Mouse (Mus musculus) liver, embryonic 14.5 days (tissue): ENCODE results near the gene Tmed8. TPM values are rescaled to one million over a fixed set of nuclear protein-coding genes. Genes with fewer than 3 reads are reported as not detected.

Experiments used
- ATAC-seq: fragments of 200-750 bp; cut with Nextera tagmentation; 2 replicates; pipeline ENCODE4 v1.8.0; 2017; ENCODE audit warnings: moderate number of reproducible peaks, mild to moderate bottlenecking, moderate library complexity; ENCODE audit not compliant: insufficient read depth
- DNase-seq, 3 experiments: peaks; one replicate each; pipeline ENCODE4 v3.0.0-alpha.2; 2012 to 2013; ENCODE audit warnings: low read depth in 3 of 3, low spot score in 3 of 3
- H3K27ac ChIP-seq: fragments of 300-500 bp; sonication (generic); 2 replicates; pipeline ENCODE4 v1.5.1; 2014; ENCODE audit warnings: moderate library complexity, mild to moderate bottlenecking, control low read depth, inconsistent platforms
- H3K27me3 ChIP-seq: fragments of 300-500 bp; sonication (generic); 2 replicates; pipeline ENCODE4 v1.6.1; 2014; ENCODE audit warnings: mild to moderate bottlenecking, low read length, moderate library complexity; ENCODE audit not compliant: control insufficient read depth, insufficient read depth
- H3K36me3 ChIP-seq: fragments of 300-500 bp; sonication (generic); replicated peaks from 2 replicates; pipeline ENCODE4 v1.6.1; 2014; ENCODE audit warnings: low read depth; ENCODE audit not compliant: control insufficient read depth, insufficient read depth
- H3K4me1 ChIP-seq, 2 experiments: fragments of 200-500 bp in 1 of 2; fragments of 300-500 bp in 1 of 2; sonication (generic) in 1 of 2; replicated peaks; 2 replicates each; pipeline ENCODE4 v1.6.1; 2012 to 2014; ENCODE audit warnings: antibody characterized with exemption in 1 of 2, inconsistent platforms in 1 of 2, low read length in 1 of 2; ENCODE audit not compliant: control insufficient read depth in 2 of 2, insufficient read depth in 2 of 2
- H3K4me2 ChIP-seq: fragments of 300-500 bp; sonication (generic); 2 replicates; pipeline ENCODE4 v1.6.1; 2014; ENCODE audit warnings: low read depth, mild to moderate bottlenecking, control low read depth, moderate library complexity
- H3K4me3 ChIP-seq, 2 experiments: fragments of 200-500 bp in 1 of 2; fragments of 300-500 bp in 1 of 2; sonication (generic) in 1 of 2; 2 replicates each; pipeline ENCODE4 v1.5.1; 2012 to 2014; ENCODE audit warnings: low read depth in 2 of 2, low read length in 2 of 2, mild to moderate bottlenecking in 2 of 2, control low read depth in 1 of 2, inconsistent platforms in 1 of 2, moderate library complexity in 1 of 2; ENCODE audit not compliant: insufficient read depth in 1 of 2
- H3K9ac ChIP-seq: fragments of 300-500 bp; sonication (generic); replicated peaks from 2 replicates; pipeline ENCODE4 v1.6.1; 2014; ENCODE audit warnings: mild to moderate bottlenecking, control low read depth, moderate library complexity
- H3K9me3 ChIP-seq: fragments of 300-500 bp; sonication (generic); 2 replicates; pipeline ENCODE4 v1.6.1; 2016; ENCODE audit warnings: low read length, mixed read lengths; ENCODE audit not compliant: control insufficient read depth
- CTCF ChIP-seq: IDR thresholded peaks from 2 replicates; pipeline ENCODE4 v1.5.1; 2016; ENCODE audit warnings: antibody characterized with exemption, low read depth, control low read depth
- EP300 ChIP-seq: IDR thresholded peaks from 2 replicates; pipeline ENCODE4 v1.6.1; 2016; ENCODE audit warnings: antibody characterized with exemption, low read depth
- WGBS: fragments of 180-500 bp; shearing (Covaris S2); extraction: QIAGEN DNeasy Blood & Tissue Kit; methylation state at CpG from one replicate; pipeline ENCODE4 v1.1.7; 2014; ENCODE audit not compliant: insufficient replicate concordance; 5-methylcytosine and 5-hydroxymethylcytosine counted together
- polyA plus RNA-seq, 2 experiments: library from polyadenylated mRNA; depleted of rRNA in 1 of 2; stranded (reverse) in 1 of 2; unstranded in 1 of 2; fragments of >200 nt; fragmentation: Nextera tagmentation in 1 of 2; extraction: Ambion mirVana in 1 of 2; gene quantifications; 2 replicates each; pipeline versions ENCODE4 v1.2.1 to v1.2.3; 2012 to 2014

Tmed8 gene
- polyA plus RNA-seq, 2 experiments, result 0.50 to 0.80 TPM

DNA sequence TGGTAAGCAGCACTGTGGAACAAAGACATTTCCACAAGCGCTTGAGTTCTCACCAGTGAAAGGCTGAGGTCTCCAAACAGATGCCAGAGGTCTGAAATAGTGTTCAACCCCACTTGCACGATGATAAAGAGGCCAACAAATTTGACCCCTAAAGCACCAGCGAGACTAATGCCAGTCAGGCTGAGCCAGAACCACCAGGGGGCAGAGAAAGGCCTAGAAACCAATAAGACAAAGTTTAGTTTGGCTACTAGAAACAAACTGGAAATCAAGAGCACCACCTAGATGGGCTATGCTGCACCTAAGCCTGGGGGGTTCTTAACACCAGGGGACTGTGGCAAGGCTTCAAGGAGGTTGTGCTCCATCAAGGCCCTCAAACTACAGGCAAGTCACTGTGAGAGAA lies 68.6 kb downstream of the Tmed8 start:
- DNase-seq (no peak), ATAC-seq (no peak)
- H3K9me3 ChIP-seq, result no peaks in the 10 kb centered on the region
- TF ChIP-seq CTCF (peak; percentile 66), EP300 (no peak)
- no peak overlapping the region for H3K4me2 ChIP-seq
- H3K4me1 ChIP-seq, result peaks cover 0 to 5% of the 10 kb centered on the region in 2 experiments; a peak in 1 of 4 replicates
- H3K4me3 ChIP-seq, result no peak overlapping the region
- H3K27ac ChIP-seq, result no peak overlapping the region
- no peak overlapping the region for H3K9ac ChIP-seq
- WGBS, result 56% methylated on average over 3 of the region's 3 CpGs
- no peaks in the 10 kb centered on the region for H3K27me3 ChIP-seq
- no peaks in the 10 kb centered on the region for H3K36me3 ChIP-seq

DNA sequence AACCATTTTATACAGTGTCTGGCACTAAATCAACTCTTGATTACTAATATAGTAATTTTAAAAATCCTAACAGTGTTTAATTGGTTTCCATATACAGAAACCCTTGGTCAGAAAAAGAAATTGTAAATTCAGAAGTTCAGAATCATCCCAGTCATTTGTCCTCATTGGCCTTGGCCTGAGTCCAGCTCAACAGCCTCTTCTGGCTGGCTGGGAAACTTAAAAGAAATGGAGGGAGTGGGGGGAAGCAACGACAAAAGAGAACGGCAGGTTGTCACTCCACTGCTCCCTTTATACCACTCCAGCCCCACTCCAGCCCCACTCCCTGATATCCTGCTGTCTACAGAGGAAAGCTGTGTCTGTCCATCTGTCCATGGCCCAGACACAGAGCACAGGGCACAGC lies 69.1 kb downstream of the Tmed8 start:
- ATAC-seq (no peak), DNase-seq (no peak)
- Histone ChIP-seq H3K4me1 (peaks cover 0 to 5% of the 10 kb centered on the region in 2 experiments; a peak in 1 of 4 replicates), H3K4me2 (no peak overlapping the region), H3K9ac (no peak overlapping the region), H3K4me3 (no peak overlapping the region), H3K27ac (no peak overlapping the region), H3K9me3 (no peaks in the 10 kb centered on the region), H3K36me3 (no peaks in the 10 kb centered on the region), H3K27me3 (no peaks in the 10 kb centered on the region)
- no peak for TF ChIP-seq EP300
- TF ChIP-seq CTCF, result no peak
- WGBS, result 76% methylated on average over 2 of the region's 2 CpGs

DNA sequence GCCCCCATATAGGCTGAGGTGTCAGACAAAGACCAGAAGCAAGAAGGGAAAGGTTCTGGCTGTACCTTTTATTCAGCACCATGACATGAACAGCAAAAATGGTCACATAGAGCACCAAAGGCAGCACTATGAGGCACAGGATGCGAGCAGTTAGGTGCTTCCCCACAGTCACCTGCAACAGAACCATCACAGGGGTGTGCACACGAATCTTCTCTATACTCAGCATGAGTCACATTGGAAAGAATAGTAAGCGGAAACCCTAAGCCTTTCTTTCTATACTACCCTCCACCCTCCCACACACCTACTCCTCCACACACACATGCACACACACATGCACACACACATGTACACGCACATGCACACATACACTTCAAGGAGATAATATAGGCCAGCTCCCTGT lies 70.0 kb downstream of the Tmed8 start:
- H3K9ac ChIP-seq, result no peak overlapping the region
- peaks cover 0 to 5% of the 10 kb centered on the region in 2 experiments; a peak in 1 of 4 replicates for H3K4me1 ChIP-seq
- no peak overlapping the region for H3K27ac ChIP-seq
- H3K27me3 ChIP-seq, result no peaks in the 10 kb centered on the region
- WGBS, result 62% methylated on average over 4 of the region's 4 CpGs
- ATAC-seq, result no peak
- H3K36me3 ChIP-seq, result no peaks in the 10 kb centered on the region
- no peaks in the 10 kb centered on the region for H3K9me3 ChIP-seq
- H3K4me3 ChIP-seq, result no peak overlapping the region
- DNase-seq, result no peak
- TF ChIP-seq CTCF (no peak), EP300 (no peak)
- H3K4me2 ChIP-seq, result no peak overlapping the region

DNA sequence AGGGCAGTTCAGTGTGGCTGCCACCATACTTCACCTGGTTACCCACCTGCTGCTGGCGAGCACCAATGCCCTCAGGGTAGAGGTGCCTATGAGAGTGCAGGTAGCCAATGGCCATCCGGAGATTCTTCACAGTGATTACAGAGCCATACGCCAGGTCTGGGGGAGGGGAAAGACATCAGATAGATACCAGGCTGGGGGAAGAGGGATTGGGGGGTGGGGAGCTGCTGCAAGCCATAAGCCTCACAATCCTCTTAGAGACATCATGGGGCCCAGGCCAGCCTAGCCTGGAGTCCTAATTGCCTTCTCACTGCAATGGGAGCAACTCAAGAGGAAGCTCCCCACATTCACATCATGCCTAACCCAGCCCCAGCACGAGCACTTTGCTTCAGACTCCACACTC lies 73.0 kb downstream of the Tmed8 start:
- H3K27me3 ChIP-seq, result no peaks in the 10 kb centered on the region
- H3K27ac ChIP-seq, result no peak overlapping the region
- TF ChIP-seq EP300 (no peak), CTCF (no peak)
- H3K36me3 ChIP-seq, result no peaks in the 10 kb centered on the region
- ATAC-seq, result no peak
- H3K4me3 ChIP-seq, result no peak overlapping the region
- no peak overlapping the region for H3K4me2 ChIP-seq
- 59% methylated on average over 4 of the region's 4 CpGs for WGBS
- DNase-seq, result no peak
- no peak overlapping the region for H3K9ac ChIP-seq
- H3K9me3 ChIP-seq, result no peaks in the 10 kb centered on the region
- H3K4me1 ChIP-seq, result peaks cover 3 to 6% of the 10 kb centered on the region in 2 experiments

DNA sequence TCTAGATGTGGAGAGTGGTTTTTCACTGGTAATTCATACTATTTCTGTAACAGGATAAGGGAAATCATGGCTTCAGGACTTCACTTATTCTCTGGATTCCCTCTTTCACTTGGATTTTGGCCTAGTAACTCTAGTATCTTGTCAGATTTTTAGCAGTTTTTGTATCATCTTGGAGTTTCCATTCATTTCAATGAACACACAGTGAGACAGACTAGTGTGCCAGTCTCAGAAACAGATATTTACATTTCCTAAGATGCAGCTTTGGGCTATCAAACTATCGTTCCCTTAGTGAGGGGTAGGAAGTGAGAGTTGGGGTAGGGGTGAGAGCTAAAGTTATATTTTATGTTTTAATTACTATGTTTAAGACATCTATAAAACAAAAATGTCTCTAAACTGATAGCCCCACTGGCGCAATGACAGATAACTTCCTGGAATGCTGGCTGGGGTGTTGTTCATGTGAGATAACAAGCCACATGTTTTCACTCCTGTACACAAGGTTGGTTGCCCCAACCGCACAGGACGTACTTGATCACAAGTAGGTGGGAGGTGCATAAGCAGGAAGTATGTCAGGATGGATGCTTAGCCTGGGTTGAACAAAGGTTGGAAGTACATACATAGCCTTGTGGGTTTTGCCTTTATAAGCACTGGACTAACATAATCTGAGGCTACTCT lies 78.2 kb downstream of the Tmed8 start:
- Histone ChIP-seq H3K4me3 (no peak overlapping the region), H3K4me2 (no peak overlapping the region), H3K36me3 (no peaks in the 10 kb centered on the region), H3K9ac (no peak overlapping the region), H3K27ac (no peak overlapping the region; the same call in 1 of the 2 replicates), H3K4me1 (peaks cover 6 to 7% of the 10 kb centered on the region in 2 experiments), H3K9me3 (no peaks in the 10 kb centered on the region), H3K27me3 (no peaks in the 10 kb centered on the region)
- TF ChIP-seq CTCF, result no peak
- TF ChIP-seq EP300, result peak; percentile 57
- 32% methylated on average over 4 of the region's 4 CpGs for WGBS
- DNase-seq (peak; percentile 52 to 60 (median 59)), ATAC-seq (peak; percentile 93)

Other genes starting within 250 kb of the Tmed8 start
- not detected in 2 replicates for gene Zdhhc22, start 210.0 kb downstream of the Tmed8 start, polyA plus RNA-seq (2012; rRNA removed)
- not detected in 2 replicates for gene Zdhhc22, start 210.0 kb downstream of the Tmed8 start, polyA plus RNA-seq (2014; fragmentation: Nextera tagmentation; extraction: Ambion mirVana)
- gene Tmem63c, start 179.1 kb downstream of the Tmed8 start, polyA plus RNA-seq (2012; rRNA removed), result 0.02 TPM in 1 of 2 replicates, not detected in the other
- gene Tmem63c, start 179.1 kb downstream of the Tmed8 start, polyA plus RNA-seq (2014; fragmentation: Nextera tagmentation; extraction: Ambion mirVana), result not detected in 2 replicates
- gene Ngb, start 97.9 kb downstream of the Tmed8 start, polyA plus RNA-seq (2012; rRNA removed), result 0.04 TPM in 1 of 2 replicates, not detected in the other
- gene Ngb, start 97.9 kb downstream of the Tmed8 start, polyA plus RNA-seq (2014; fragmentation: Nextera tagmentation; extraction: Ambion mirVana), result 0.11 TPM in 1 of 2 replicates, not detected in the other
- 94.8 and 115 TPM in 2 replicates for gene Gstz1, start 53.3 kb downstream of the Tmed8 start, polyA plus RNA-seq (2012; rRNA removed)
- 91.0 and 101 TPM in 2 replicates for gene Gstz1, start 53.3 kb downstream of the Tmed8 start, polyA plus RNA-seq (2014; fragmentation: Nextera tagmentation; extraction: Ambion mirVana)
- 2.6 and 2.8 TPM in 2 replicates for gene Pomt2, start 52.5 kb downstream of the Tmed8 start, polyA plus RNA-seq (2012; rRNA removed)
- gene Pomt2, start 52.5 kb downstream of the Tmed8 start, polyA plus RNA-seq (2014; fragmentation: Nextera tagmentation; extraction: Ambion mirVana), result 3.9 and 4.9 TPM in 2 replicates
- gene Samd15, start 731 bp downstream of the Tmed8 start, polyA plus RNA-seq (2012; rRNA removed), result 0.03 and 0.21 TPM in 2 replicates
- 7.6 and 8.2 TPM in 2 replicates for gene Samd15, start 731 bp downstream of the Tmed8 start, polyA plus RNA-seq (2014; fragmentation: Nextera tagmentation; extraction: Ambion mirVana)
- gene Noxred1, start 38.3 kb upstream of the Tmed8 start, polyA plus RNA-seq (2012; rRNA removed), result 0.16 and 0.26 TPM in 2 replicates
- 0.28 TPM in 1 of 2 replicates, not detected in the other for gene Noxred1, start 38.3 kb upstream of the Tmed8 start, polyA plus RNA-seq (2014; fragmentation: Nextera tagmentation; extraction: Ambion mirVana)
- 6.1 and 7.8 TPM in 2 replicates for gene Vipas39, start 65.8 kb upstream of the Tmed8 start, polyA plus RNA-seq (2012; rRNA removed)
- 8.0 and 10.4 TPM in 2 replicates for gene Vipas39, start 65.8 kb upstream of the Tmed8 start, polyA plus RNA-seq (2014; fragmentation: Nextera tagmentation; extraction: Ambion mirVana)
- 66.5 and 119 TPM in 2 replicates for gene Ahsa1, start 66.0 kb upstream of the Tmed8 start, polyA plus RNA-seq (2012; rRNA removed)
- gene Ahsa1, start 66.0 kb upstream of the Tmed8 start, polyA plus RNA-seq (2014; fragmentation: Nextera tagmentation; extraction: Ambion mirVana), result 109 and 117 TPM in 2 replicates
- 0.07 and 0.11 TPM in 2 replicates for gene Ism2, start 99.3 kb upstream of the Tmed8 start, polyA plus RNA-seq (2012; rRNA removed)
- gene Ism2, start 99.3 kb upstream of the Tmed8 start, polyA plus RNA-seq (2014; fragmentation: Nextera tagmentation; extraction: Ambion mirVana), result 0.08 and 0.32 TPM in 2 replicates
- 4.6 and 8.0 TPM in 2 replicates for gene Sptlc2, start 187.9 kb upstream of the Tmed8 start, polyA plus RNA-seq (2012; rRNA removed)
- gene Sptlc2, start 187.9 kb upstream of the Tmed8 start, polyA plus RNA-seq (2014; fragmentation: Nextera tagmentation; extraction: Ambion mirVana), result 28.2 TPM in 2 replicates
- gene Slirp, start 243.4 kb upstream of the Tmed8 start, polyA plus RNA-seq (2012; rRNA removed), result 38.5 and 44.2 TPM in 2 replicates
- gene Slirp, start 243.4 kb upstream of the Tmed8 start, polyA plus RNA-seq (2014; fragmentation: Nextera tagmentation; extraction: Ambion mirVana), result 180 and 182 TPM in 2 replicates
- 12.0 and 16.3 TPM in 2 replicates for gene Alkbh1, start 243.6 kb upstream of the Tmed8 start, polyA plus RNA-seq (2012; rRNA removed)
- 10.4 TPM in 2 replicates for gene Alkbh1, start 243.6 kb upstream of the Tmed8 start, polyA plus RNA-seq (2014; fragmentation: Nextera tagmentation; extraction: Ambion mirVana)